Mouse (Mus musculus) liver, embryonic 12.5 days (tissue): ENCODE measurements around the gene Gsdma2. TPM values are rescaled to one million over a fixed set of nuclear protein-coding genes. Genes with fewer than 3 reads are reported as not detected.
"Not testable (repeated sequence)": the region's sequence is repeated elsewhere in the genome, so short reads cannot be mapped to it uniquely, and the experiment has no call there.

ENCODE experiments used
- ATAC-seq: fragments of 200-750 bp; cut with Nextera tagmentation; 2 replicates; pipeline ENCODE4 v1.8.0; 2017; ENCODE audit warnings: moderate number of reproducible peaks, mild to moderate bottlenecking, moderate library complexity
- H3K27ac ChIP-seq: fragments of 300-500 bp; sonication (generic); 2 replicates; pipeline ENCODE4 v1.5.1; 2016; ENCODE audit warnings: mild to moderate bottlenecking
- H3K27me3 ChIP-seq: fragments of 300-500 bp; sonication (generic); replicated peaks from 2 replicates; pipeline ENCODE4 v1.6.1; 2016; ENCODE audit warnings: mild to moderate bottlenecking, moderate library complexity
- H3K36me3 ChIP-seq: fragments of 300-500 bp; sonication (generic); 2 replicates; pipeline ENCODE4 v1.6.1; 2016; ENCODE audit warnings: mild to moderate bottlenecking, moderate library complexity
- H3K4me1 ChIP-seq: fragments of 300-500 bp; sonication (generic); 2 replicates; pipeline ENCODE4 v1.6.1; 2016
- H3K4me2 ChIP-seq: fragments of 300-500 bp; sonication (generic); 2 replicates; pipeline ENCODE4 v1.6.1; 2016; ENCODE audit warnings: mild to moderate bottlenecking, moderate library complexity
- H3K4me3 ChIP-seq: fragments of 300-500 bp; sonication (generic); 2 replicates; pipeline ENCODE4 v1.5.1; 2016; ENCODE audit warnings: mild to moderate bottlenecking, moderate library complexity
- H3K9ac ChIP-seq: fragments of 300-500 bp; sonication (generic); 2 replicates; pipeline ENCODE4 v1.6.1; 2016; ENCODE audit warnings: mild to moderate bottlenecking, moderate library complexity
- H3K9me3 ChIP-seq: fragments of 300-500 bp; sonication (generic); replicated peaks from 2 replicates; pipeline ENCODE4 v1.6.1; 2016; ENCODE audit warnings: mild to moderate bottlenecking, moderate library complexity
- WGBS: fragments of 180-500 bp; shearing (Covaris S2); methylation state at CpG from one replicate; pipeline ENCODE4 v1.1.7; 2016; ENCODE audit not compliant: insufficient replicate concordance; 5-methylcytosine and 5-hydroxymethylcytosine counted together
- polyA plus RNA-seq: library from polyadenylated mRNA; unstranded; fragments of >200 nt; fragmentation: Nextera tagmentation; extraction: Ambion mirVana; gene quantifications from 2 replicates; pipeline ENCODE4 v1.2.1, GENCODE M21; 2016

Gsdma2 gene
- polyA plus RNA-seq, 1 experiment from 2014 or later = not detected

DNA sequence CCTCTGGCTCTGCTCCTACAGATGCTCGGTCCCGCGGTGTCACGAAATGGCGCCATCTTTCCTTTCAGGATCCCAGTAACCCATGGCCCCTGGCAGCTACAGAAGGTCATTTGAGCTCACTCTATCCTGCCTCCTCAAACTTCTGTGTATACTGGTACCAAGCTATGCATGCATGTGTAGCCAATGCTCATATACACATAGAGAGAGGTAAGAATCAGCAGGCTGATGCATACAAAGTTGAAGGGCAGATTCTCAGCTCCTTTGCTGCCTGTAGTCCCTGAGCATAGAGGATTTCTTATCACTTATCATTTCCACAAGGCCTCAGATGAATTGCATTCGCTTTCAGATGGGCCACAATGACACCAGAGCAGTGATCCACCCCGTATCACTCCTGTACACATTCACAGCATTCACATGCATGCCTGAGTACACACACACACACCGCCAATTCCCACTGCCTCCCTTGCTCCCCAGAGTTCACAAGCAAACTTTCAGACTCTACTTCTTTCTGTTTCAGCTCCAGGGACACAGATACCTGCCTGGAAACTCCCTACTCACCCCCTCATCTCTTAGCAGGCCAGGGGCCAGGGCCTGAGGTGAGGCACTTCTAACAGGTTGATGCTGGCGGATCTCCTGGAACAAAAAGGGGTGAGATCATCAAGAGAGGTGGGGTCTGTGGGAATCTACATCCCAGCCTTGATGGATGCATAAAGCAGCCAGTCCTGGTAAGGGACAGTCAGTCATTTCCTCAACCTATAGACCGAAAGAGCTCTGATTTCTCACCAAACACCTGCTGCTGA lies 20.7 kb upstream of the Gsdma2 start, which contains the start of the genes Gm12355 and Gsdma3:
Gm12355 (minus strand) TSS at position 51 of the 800 bp plus-strand sequence.
Gsdma3 (plus strand) TSS at position 750 of the 800 bp plus-strand sequence.
- Histone ChIP-seq H3K9me3 (peaks cover 6% of the 10 kb centered on the region; the same call in 1 of the 2 replicates), H3K27ac (no peak within 1 kb of the TSS), H3K4me2 (no peak within 1 kb of the TSS), H3K4me3 (no peak within 1 kb of the TSS), H3K27me3 (0 out of 2 replicates have a peak, but pooled peaks cover 7% of the 10 kb centered on the region), H3K4me1 (no peaks in the 10 kb centered on the region), H3K9ac (no peak within 1 kb of the TSS), H3K36me3 (no peaks in the 10 kb centered on the region)
- WGBS = 75% methylated on average over 10 of the region's 10 CpGs
- no peak for ATAC-seq

DNA sequence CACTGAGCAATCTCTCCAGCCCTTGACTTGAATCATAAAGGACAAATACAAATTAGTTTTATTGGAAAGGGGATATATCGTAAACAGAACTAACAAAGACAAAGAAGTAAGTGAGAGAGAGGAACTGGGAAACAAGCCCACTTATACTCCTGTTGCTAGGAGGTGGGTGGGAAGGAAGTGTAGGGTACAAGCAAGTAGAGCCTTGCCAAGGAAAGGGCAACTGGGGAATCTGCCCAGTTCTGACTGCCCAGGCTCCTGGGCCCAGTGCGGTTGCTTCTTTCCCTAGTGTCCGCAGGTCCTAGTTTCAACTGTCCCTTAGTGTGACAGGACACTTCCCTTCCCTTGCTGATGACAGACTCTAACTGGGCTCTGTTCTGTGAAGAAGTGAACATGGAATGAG lies 17.9 kb upstream of the Gsdma2 start:
- no peaks in the 10 kb centered on the region for H3K4me1 ChIP-seq
- ATAC-seq = no peak
- 82% methylated on average over 3 of the region's 3 CpGs for WGBS

DNA sequence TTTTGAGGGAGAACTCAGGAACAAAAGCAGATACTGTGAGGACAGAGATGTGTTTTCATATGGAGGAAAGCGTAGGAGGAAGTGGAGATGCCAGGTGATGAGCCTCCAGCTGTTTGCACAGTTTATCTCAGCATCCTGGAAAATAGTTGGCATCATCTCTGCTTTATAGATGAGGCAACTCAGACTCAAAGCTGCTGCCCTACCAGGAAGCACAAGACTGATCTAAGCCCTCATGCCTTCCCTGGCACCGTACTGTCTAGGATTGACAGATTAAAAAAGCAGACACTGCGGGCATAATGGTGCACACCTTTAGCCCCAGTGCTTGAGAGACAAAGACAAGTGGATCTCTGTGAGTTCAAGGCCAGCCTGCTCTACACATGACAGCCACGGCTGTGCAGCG lies 15.9 kb upstream of the Gsdma2 start:
- Histone ChIP-seq H3K27ac (no peak overlapping the region), H3K4me2 (no peak overlapping the region), H3K27me3 (peaks cover 17% of the 10 kb centered on the region; the same call in 1 of the 2 replicates), H3K4me1 (no peaks in the 10 kb centered on the region), H3K9ac (no peak overlapping the region), H3K36me3 (no peaks in the 10 kb centered on the region), H3K9me3 (no peaks in the 10 kb centered on the region), H3K4me3 (no peak overlapping the region)
- ATAC-seq = no peak
- WGBS = 70% methylated on average over 5 of the region's 5 CpGs

More for the DNA sequence above, 17.9 kb upstream of the Gsdma2 start:
- peaks cover 17% of the 10 kb centered on the region; the same call in 1 of the 2 replicates for H3K27me3 ChIP-seq
- no peak overlapping the region for H3K4me2 ChIP-seq
- H3K36me3 ChIP-seq = no peaks in the 10 kb centered on the region
- no peaks in the 10 kb centered on the region for H3K9me3 ChIP-seq
- H3K27ac ChIP-seq = no peak overlapping the region
- H3K4me3 ChIP-seq = no peak overlapping the region
- no peak overlapping the region for H3K9ac ChIP-seq

DNA sequence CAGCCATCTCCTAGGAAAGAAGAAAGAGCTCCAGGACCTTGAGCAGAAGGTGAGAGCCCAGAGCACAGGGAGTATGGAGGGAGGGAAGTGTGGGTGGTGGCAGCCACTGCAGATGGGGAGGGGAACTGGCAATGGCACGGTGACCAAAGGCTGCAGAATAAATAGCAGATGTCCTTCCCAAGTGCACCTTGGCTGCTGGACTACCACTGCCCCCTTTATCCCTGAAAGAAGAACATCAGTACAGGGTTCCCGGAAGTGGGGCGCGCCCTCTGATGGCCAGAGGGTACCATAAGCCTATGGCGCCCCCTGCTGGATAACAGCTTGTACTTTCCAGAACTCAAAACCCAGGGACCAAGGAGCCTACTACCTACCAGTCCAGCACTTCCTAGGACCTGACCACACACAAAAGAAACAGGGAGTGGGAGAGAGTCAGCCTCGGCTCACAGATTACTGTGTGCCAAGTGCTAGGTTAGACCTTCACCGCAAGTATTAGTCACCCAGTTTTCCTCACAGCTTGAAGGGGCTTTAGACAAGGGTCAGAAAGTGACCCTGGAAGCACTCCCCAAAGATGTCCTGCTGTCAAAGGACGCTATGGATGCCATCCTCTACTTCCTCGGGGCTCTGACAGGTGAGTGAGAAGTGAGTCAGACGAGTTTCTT lies 11.1 kb upstream of the Gsdma2 start:
- not testable (repeated sequence) for H3K27ac ChIP-seq, H3K9me3 ChIP-seq, H3K4me2 ChIP-seq, H3K9ac ChIP-seq, H3K36me3 ChIP-seq, H3K4me1 ChIP-seq, H3K4me3 ChIP-seq
- H3K27me3 ChIP-seq = peaks cover 15% of the 10 kb centered on the region; the same call in 1 of the 2 replicates
- WGBS = 21% methylated on average over 10 of the region's 10 CpGs
- ATAC-seq = 0 out of 2 replicates have a peak, but pooled peaks have one; percentile 35

DNA sequence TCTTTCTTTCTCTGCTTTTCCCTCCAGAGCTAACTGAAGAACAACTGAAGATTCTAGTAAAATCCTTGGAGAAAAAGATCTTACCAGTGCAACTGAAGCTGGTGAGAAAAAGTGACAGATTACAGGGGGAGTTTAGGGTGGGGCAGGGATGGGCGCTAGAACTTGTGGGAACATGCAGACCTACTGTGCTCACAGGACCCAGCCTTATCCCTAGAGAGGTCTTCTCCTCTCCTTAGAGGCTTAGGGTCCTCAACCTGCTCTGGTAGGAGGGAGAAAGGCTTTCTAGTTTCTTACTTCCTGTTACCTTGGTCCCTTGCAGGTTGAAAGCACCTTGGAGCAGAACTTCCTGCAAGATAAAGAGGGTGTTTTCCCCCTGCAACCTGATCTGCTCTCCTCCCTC lies 9.1 kb upstream of the Gsdma2 start:
- no peak overlapping the region for H3K27ac ChIP-seq
- no peak overlapping the region for H3K9ac ChIP-seq
- no peak for ATAC-seq
- H3K4me1 ChIP-seq = no peaks in the 10 kb centered on the region
- peaks cover 26% of the 10 kb centered on the region; the same call in 1 of the 2 replicates for H3K27me3 ChIP-seq
- no peak overlapping the region for H3K4me2 ChIP-seq
- H3K9me3 ChIP-seq = no peaks in the 10 kb centered on the region
- no peak overlapping the region for H3K4me3 ChIP-seq
- WGBS = 42% methylated on average over 1 of the region's 1 CpGs
- no peaks in the 10 kb centered on the region for H3K36me3 ChIP-seq

DNA sequence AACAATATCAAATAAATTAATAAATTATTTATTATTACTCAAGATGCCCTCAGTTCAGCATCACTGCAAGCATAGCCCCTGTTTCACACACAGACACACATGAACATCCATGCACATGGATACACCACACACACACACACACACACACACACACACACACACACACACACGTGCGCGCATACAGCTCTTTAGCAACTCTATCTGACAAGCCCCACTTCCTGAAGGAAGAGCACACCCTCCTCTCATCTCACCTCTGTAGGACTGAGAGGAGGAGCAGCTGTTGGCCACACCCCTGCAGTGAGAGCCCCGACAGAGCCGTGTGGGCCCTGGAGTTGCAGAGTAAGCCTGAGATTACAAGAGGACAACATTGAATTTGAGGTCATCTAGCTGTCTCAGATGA lies 6.5 kb upstream of the Gsdma2 start:
- H3K4me2 ChIP-seq = no peak overlapping the region
- no peak overlapping the region for H3K27ac ChIP-seq
- H3K9me3 ChIP-seq = no peaks in the 10 kb centered on the region
- H3K9ac ChIP-seq = no peak overlapping the region
- 33% methylated on average over 5 of the region's 5 CpGs for WGBS
- H3K4me3 ChIP-seq = no peak overlapping the region
- no peaks in the 10 kb centered on the region for H3K4me1 ChIP-seq
- H3K36me3 ChIP-seq = no peaks in the 10 kb centered on the region
- ATAC-seq = no peak
- peaks cover 24% of the 10 kb centered on the region; the same call in 1 of the 2 replicates for H3K27me3 ChIP-seq

DNA sequence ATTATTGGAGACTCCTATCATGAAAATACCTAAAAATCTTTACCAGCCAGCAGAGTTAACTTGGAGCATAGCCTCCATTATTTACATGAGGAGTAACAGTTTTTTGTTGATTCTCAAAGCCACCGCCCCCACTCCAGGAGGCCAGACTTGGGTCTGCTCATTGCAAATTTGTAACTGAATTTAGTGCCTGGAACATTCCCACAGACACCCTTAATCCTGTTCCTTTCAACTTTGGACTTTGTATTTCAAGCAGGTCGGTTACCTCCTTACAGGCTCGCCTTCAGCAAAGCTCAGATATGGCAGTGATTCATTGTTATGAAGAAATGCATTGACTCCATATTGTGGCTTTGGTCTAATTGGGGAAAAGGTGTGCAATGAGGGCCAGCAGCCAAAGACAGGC lies 1.8 kb upstream of the Gsdma2 start:
- H3K9me3 ChIP-seq = no peaks in the 10 kb centered on the region
- H3K36me3 ChIP-seq = no peaks in the 10 kb centered on the region
- H3K4me2 ChIP-seq = no peak overlapping the region
- H3K9ac ChIP-seq = no peak overlapping the region
- no peak for ATAC-seq
- WGBS = 60% methylated on average over 3 of the region's 3 CpGs
- H3K4me1 ChIP-seq = no peaks in the 10 kb centered on the region
- peaks cover 44% of the 10 kb centered on the region for H3K27me3 ChIP-seq
- H3K4me3 ChIP-seq = no peak overlapping the region
- H3K27ac ChIP-seq = no peak overlapping the region

DNA sequence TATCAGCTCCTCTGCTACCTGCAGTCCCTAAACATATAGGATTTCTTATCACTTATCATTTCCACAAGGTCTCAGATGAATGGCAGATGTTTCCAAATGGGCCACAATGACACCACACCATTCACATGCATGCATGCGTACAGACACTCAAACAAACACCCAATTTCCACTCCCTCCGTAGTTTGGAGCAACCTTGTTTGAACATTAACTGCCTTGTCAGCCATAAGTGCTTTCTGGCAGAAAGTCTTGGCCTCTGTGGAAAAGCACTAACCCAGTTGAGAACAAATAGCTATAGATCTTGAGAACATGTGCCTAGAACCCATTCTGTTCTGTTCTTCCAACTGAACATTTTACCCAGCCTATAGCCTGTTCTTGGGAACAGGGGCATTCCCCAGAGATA lies 613 bp upstream of the Gsdma2 start:
- Histone ChIP-seq H3K27me3 (peaks cover 45% of the 10 kb centered on the region), H3K9me3 (no peaks in the 10 kb centered on the region), H3K27ac (no peak overlapping the region), H3K9ac (no peak overlapping the region), H3K4me2 (no peak overlapping the region), H3K36me3 (no peaks in the 10 kb centered on the region), H3K4me1 (no peaks in the 10 kb centered on the region), H3K4me3 (no peak overlapping the region)
- no peak for ATAC-seq
- WGBS = 51% methylated on average over 2 of the region's 2 CpGs

DNA sequence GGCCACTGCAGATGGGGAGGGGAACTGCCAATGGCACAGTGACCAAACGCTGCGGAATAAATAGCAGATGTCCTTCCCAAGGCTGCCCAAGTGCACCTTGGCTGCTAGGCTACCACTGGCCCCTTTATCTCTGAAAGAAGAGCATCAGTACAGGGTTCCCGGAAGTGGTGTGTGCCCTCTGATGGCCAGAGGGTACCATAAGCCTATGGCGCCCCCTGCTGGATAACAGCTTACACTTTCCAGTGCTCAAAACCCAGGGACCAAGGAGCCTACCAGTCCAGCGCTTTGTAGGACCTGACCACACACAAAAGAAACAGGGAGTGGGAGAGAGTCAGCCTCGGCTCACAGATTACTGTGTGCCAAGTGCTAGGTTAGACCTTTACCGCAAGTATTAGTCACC lies 8.5 kb downstream of the Gsdma2 start:
- ATAC-seq = 0 out of 2 replicates have a peak, but pooled peaks have one; percentile 24
- H3K36me3 ChIP-seq, H3K9me3 ChIP-seq, H3K4me1 ChIP-seq, H3K4me2 ChIP-seq, H3K4me3 ChIP-seq, H3K27ac ChIP-seq, H3K9ac ChIP-seq: not testable (repeated sequence)
- H3K27me3 ChIP-seq = peaks cover 41% of the 10 kb centered on the region
- 8% methylated on average over 7 of the region's 7 CpGs for WGBS

DNA sequence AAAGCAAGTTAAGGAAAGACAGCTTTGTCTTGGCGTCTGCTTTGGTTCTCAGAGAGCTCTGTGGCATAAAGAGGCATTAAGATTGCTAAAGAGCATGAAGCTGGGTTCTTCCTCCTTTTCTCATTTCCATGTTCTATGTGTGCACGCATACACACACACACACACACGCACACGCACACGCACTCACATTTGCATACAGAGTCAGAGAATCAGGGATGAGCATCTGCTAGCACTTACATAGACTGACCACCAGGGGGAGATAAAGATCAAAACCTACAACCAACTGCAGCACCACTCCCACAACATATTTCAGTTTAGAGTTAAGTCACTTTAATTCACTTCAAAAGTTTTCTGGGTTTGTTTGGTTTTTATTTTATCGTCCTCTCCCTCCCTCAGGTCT lies 14.0 kb downstream of the Gsdma2 start:
- no peak overlapping the region for H3K27ac ChIP-seq
- no peak for ATAC-seq
- no peaks in the 10 kb centered on the region for H3K9me3 ChIP-seq
- no peaks in the 10 kb centered on the region for H3K36me3 ChIP-seq
- no peak overlapping the region for H3K4me3 ChIP-seq
- H3K4me2 ChIP-seq = no peak overlapping the region
- no peak overlapping the region for H3K9ac ChIP-seq
- 8% methylated on average over 6 of the region's 6 CpGs for WGBS
- H3K4me1 ChIP-seq = no peaks in the 10 kb centered on the region
- peaks cover 51% of the 10 kb centered on the region for H3K27me3 ChIP-seq

DNA sequence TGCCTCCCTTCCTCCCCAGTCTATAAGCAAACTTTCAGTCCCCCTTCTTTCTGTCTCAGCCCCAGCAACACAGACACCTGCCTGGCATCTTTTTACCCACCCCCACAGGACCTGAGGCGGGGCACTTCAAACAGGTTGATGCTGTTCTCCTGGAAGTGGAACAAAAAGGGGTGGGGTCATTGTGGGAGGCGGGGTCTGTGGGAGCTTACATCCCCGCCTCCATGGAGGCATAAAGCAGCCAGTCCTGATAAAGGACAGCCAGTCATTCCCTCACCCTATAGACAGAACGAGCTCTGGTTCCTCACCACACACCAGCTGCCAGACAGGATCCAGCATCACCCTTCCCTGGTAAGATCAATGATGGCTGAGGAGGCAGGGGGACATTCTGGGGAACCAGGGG lies 17.5 kb downstream of the Gsdma2 start, which contains the start of gene Gsdma:
Gsdma (plus strand) TSS at position 261 of the 400 bp plus-strand sequence.
- H3K4me1 ChIP-seq = no peaks in the 10 kb centered on the region

DNA sequence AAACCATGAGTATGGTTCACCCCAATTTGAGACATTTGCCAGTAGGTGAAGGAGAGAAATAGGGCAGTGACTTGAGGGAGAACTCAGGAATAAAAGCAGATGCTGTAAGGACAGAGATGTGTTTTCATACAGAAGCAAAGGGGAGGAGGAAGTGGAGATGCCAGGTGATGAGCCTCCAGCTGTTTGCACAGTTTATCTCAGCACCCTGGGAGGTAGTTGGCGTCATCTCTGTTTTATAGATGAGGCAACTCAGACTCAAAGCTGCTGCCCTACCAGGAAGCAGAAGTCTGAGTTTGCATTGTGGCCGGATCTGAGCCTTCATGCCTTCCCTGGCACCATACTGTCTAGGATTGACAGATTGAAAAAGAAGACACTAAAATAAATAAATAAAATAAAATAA lies 22.4 kb downstream of the Gsdma2 start:
- Histone ChIP-seq H3K9ac (no peak overlapping the region), H3K9me3 (no peaks in the 10 kb centered on the region), H3K27ac (no peak overlapping the region), H3K27me3 (peaks cover 67% of the 10 kb centered on the region), H3K4me3 (no peak overlapping the region), H3K36me3 (no peaks in the 10 kb centered on the region), H3K4me1 (peaks cover 20% of the 10 kb centered on the region), H3K4me2 (no peak overlapping the region)
- WGBS = 23% methylated on average over 2 of the region's 2 CpGs
- no peak for ATAC-seq

More for the DNA sequence above, 17.5 kb downstream of the Gsdma2 start, which contains the start of gene Gsdma:
- peaks cover 72% of the 10 kb centered on the region for H3K27me3 ChIP-seq
- no peaks in the 10 kb centered on the region for H3K36me3 ChIP-seq
- no peaks in the 10 kb centered on the region for H3K9me3 ChIP-seq
- H3K4me2 ChIP-seq = no peak within 1 kb of the TSS
- H3K9ac ChIP-seq = no peak within 1 kb of the TSS
- no peak within 1 kb of the TSS for H3K4me3 ChIP-seq
- 17% methylated on average over 4 of the region's 4 CpGs for WGBS
- H3K27ac ChIP-seq = no peak within 1 kb of the TSS
- no peak for ATAC-seq
